Mouse (Mus musculus) urinary bladder, adult 2 months (tissue): Measurements from ENCODE around the gene Olfr773. TPM values are rescaled to one million over a fixed set of nuclear protein-coding genes. Genes with fewer than 3 reads are reported as not detected.
"Not testable (repeated sequence)": the region's sequence is repeated elsewhere in the genome, so short reads cannot be mapped to it uniquely, and the experiment has no call there.

ENCODE experiments used
- DNase-seq: peaks from one replicate; pipeline ENCODE4 v3.0.0; 2022; ENCODE audit warnings: low spot score
- polyA plus RNA-seq: library from polyadenylated mRNA; depleted of rRNA; stranded (reverse); fragments of >200 nt; gene quantifications from 2 replicates; pipeline ENCODE4 v1.2.3, GENCODE M21; 2012; rRNA removed

Olfr773 gene
- polyA plus RNA-seq, result not detected in 2 replicates

DNA sequence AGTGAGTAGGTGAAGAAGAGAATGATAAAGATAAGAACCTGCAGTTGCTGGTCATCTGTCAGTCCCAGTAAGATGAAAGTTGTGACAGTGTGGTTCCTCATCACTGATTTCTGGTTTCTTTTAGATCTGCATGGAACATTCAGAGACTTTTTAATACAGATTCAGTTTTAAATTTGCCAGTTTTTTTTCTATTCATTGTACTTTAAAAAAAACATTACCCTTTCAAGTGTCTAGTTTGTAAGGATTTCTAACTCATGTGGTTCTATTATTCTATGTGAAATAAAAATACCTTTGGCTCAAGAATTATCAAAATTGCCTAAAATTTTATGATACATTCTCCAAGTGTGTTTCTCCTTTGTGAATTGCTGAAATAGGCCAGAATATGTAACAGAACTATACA is at the start of gene Olfr773:
Olfr773 (minus strand) TSS at position 101 of the 400 bp plus-strand sequence.
- DNase-seq, result not testable (repeated sequence)

DNA sequence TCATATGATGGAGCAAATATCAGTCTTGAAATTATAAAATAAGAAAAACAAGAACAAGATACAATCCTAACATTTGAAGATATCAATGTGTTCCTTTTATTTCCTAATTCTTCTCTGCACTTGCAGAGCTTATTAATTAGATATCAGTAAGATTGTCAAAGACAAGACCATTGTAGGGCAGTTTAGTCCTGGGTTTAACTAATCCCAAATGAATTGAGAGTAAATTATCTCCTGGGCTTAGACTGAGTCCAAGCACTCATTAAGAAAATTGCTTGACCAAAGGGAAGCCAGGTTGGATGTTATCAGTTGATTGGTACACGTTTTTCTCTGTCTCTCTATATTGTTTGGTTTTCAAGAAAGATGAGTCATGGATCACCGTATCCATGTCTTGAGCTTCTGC is 48.7 kb upstream of the Olfr773 start, which contains the start of gene Olfr774:
Olfr774 (plus strand) TSS at position 301 of the 400 bp plus-strand sequence.
- DNase-seq, result no peak

DNA sequence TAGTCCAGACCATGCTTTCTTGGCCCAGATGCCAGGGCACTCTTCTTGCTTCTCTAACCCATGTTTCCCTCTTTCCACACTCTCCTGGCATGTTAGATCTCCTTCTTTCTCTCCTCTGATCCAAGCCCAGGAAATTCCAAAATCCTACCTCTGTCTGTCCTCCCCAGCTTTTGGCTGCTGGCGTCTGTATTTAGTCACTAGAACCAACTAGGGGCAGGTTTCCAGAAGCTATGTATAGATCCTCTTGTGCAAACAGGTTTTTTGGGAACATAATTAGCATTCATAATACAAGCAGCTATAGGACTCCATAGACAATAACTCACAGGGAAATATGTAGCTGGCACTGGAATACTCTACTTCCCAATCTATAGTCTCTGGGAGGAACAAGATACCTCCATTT is 43.5 kb upstream of the Olfr773 start:
- no peak for DNase-seq

DNA sequence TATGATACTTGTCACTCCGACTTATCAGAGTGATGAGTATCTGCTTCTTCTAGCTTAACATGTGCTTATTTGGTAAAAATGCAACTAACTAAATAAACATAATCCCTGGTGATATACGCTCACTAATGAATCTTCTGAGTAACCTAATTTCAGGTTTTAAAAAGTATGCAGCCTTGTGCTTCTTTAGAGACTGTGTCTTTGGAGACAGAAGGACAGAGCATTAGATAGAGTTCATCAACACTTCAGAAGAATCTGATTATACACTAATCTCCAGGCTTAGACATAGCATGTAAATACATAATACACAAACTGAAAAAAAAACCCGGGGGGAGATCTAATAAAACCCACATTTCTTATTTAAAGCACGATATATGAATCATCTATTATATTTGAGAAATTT is 9.4 kb downstream of the Olfr773 start, which contains the start of gene Olfr772:
Olfr772 (minus strand) TSS at position 101 of the 400 bp plus-strand sequence.
- DNase-seq, result not testable (repeated sequence)

DNA sequence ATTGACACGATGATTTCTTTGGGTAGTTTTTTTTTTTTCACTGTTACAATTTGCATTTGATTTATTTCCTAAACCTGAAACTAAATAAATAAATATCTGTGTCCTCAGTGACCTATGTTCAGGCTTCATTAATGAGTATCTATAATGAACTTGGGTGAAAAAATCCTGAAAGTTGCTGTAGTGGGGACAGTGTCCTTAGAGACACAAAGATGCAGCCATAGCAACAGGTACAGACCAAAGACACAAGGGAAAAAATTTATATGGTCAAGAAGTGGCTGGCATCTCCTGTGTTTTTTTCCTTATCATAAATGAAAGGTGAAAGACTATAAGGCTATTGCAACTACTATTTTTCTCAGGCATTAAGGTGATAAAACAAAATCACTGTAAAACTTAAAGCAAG is 22.6 kb downstream of the Olfr773 start, which contains the start of gene Olfr771:
Olfr771 (minus strand) TSS at position 101 of the 400 bp plus-strand sequence.
- no peak for DNase-seq

DNA sequence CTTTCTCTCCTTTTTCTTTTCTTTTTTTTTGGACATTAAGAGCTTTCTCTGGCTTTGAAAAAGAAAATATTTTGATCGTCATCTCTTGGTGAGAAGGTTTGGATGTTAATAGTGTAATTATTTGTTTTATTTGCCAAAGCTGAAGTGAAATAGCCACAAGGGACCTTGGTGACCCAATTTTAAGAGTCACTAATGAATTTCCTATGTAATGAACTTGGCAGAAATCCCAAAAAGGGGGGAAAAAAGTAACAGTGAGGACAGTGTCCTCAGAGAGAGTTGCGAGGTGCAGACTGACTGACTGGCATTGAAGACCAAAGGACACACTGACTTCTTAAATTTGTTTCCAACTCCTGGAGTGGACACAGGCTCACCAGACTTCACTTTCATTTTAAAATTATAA is 48.3 kb downstream of the Olfr773 start, which contains the start of gene Olfr770:
Olfr770 (minus strand) TSS at position 101 of the 400 bp plus-strand sequence.
- DNase-seq, result no peak

Other genes starting within 250 kb of the Olfr773 start
- gene Mettl7b, start 226.4 kb downstream of the Olfr773 start, polyA plus RNA-seq, result 0.65 and 1.1 TPM in 2 replicates
- gene Olfr9, start 198.0 kb downstream of the Olfr773 start, polyA plus RNA-seq, result not detected in 2 replicates
- not detected in 2 replicates for gene Olfr763, start 176.6 kb downstream of the Olfr773 start, polyA plus RNA-seq
- not detected in 2 replicates for gene Olfr764-ps1, start 147.5 kb downstream of the Olfr773 start, polyA plus RNA-seq
- not detected in 2 replicates for gene Olfr765, start 137.4 kb downstream of the Olfr773 start, polyA plus RNA-seq
- gene Olfr766-ps1, start 118.4 kb downstream of the Olfr773 start, polyA plus RNA-seq, result not detected in 2 replicates
- not detected in 2 replicates for gene Olfr767, start 104.5 kb downstream of the Olfr773 start, polyA plus RNA-seq
- gene Olfr768, start 88.0 kb downstream of the Olfr773 start, polyA plus RNA-seq, result not detected in 2 replicates
- not detected in 2 replicates for gene Olfr769, start 69.6 kb downstream of the Olfr773 start, polyA plus RNA-seq
- not detected in 2 replicates for gene Olfr770, start 48.4 kb downstream of the Olfr773 start, polyA plus RNA-seq
- not detected in 2 replicates for gene Olfr771, start 22.7 kb downstream of the Olfr773 start, polyA plus RNA-seq
- not detected in 2 replicates for gene Olfr772, start 9.5 kb downstream of the Olfr773 start, polyA plus RNA-seq
- gene Olfr774, start 48.8 kb upstream of the Olfr773 start, polyA plus RNA-seq, result not detected in 2 replicates
- gene Olfr775, start 61.0 kb upstream of the Olfr773 start, polyA plus RNA-seq, result not detected in 2 replicates
- not detected in 2 replicates for gene Olfr776, start 71.7 kb upstream of the Olfr773 start, polyA plus RNA-seq
- gene Olfr777, start 84.1 kb upstream of the Olfr773 start, polyA plus RNA-seq, result not detected in 2 replicates
- not detected in 2 replicates for gene Olfr780, start 130.7 kb upstream of the Olfr773 start, polyA plus RNA-seq
- gene Olfr781, start 141.4 kb upstream of the Olfr773 start, polyA plus RNA-seq, result not detected in 2 replicates
- gene Olfr782, start 161.4 kb upstream of the Olfr773 start, polyA plus RNA-seq, result not detected in 2 replicates
- 0.03 and 0.06 TPM in 2 replicates for gene Olfr784, start 196.7 kb upstream of the Olfr773 start, polyA plus RNA-seq
- not detected in 2 replicates for gene Olfr785, start 218.0 kb upstream of the Olfr773 start, polyA plus RNA-seq
- not detected in 2 replicates for gene Olfr786, start 239.9 kb upstream of the Olfr773 start, polyA plus RNA-seq